Mouse (Mus musculus) bone marrow macrophage, adult 2 months (primary cell): ENCODE results near the gene Cdpf1.

ENCODE experiments used
- CTCF ChIP-seq: IDR thresholded peaks from 2 replicates; pipeline ENCODE4 v1.5.1; 2012; ENCODE audit warnings: low read depth, mild to moderate bottlenecking, low read length, moderate library complexity
- POLR2A ChIP-seq: IDR thresholded peaks from 2 replicates; pipeline ENCODE4 v1.6.1; 2012; ENCODE audit warnings: mild to moderate bottlenecking, low read depth, low read length, borderline replicate concordance

- TF ChIP-seq CTCF, result no peak
- TF ChIP-seq POLR2A, result no peak; the same call in 1 of the 2 replicates
Measured at GRCm38 (mm10) chr15:85858980-85859489, 47.5 kb upstream of the Cdpf1 start.
